Mouse (Mus musculus) cerebellum, adult 2 months (tissue): ENCODE results near the gene Ccdc40.

Experiments
- CTCF ChIP-seq: fragments of 200-500 bp; IDR thresholded peaks from 2 replicates; pipeline ENCODE4 v1.5.1; 2011; ENCODE audit warnings: low read depth, mild to moderate bottlenecking, control low read depth, low read length, moderate library complexity, borderline replicate concordance; ENCODE audit not compliant: insufficient read depth
- POLR2A ChIP-seq: fragments of 200-500 bp; IDR thresholded peaks from 2 replicates; pipeline ENCODE4 v1.6.1; 2011; ENCODE audit warnings: low read length, control low read depth, borderline replicate concordance; ENCODE audit not compliant: insufficient read depth

DNA sequence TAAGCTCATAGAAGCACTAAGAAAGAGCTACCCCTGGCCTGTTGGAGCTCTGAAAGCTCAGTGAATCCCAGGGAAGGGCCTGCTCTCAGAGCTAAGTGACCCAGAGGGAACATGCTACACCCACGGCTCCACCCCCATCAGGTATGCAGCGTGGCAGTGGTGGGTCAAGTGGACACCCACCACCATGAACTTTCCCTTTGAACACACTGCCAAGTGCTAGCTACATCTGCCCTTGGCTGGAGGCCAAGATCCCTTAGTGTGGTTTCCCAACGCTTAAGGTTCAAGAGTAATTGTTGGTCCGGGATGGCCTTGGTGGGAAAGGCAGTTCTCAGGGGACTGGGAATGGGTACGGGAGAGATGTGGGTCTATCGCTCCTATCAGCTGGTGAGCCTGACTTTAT is 40.0 kb upstream of the Ccdc40 start:
- no peak for TF ChIP-seq CTCF
- no peak for TF ChIP-seq POLR2A
